Mouse (Mus musculus) lung, postnatal 0 days (tissue): ENCODE measurements around the gene Ptprs.

Source experiments
- CTCF ChIP-seq: IDR thresholded peaks from 2 replicates; pipeline ENCODE4 v1.5.1; 2016; ENCODE audit warnings: antibody characterized with exemption, mild to moderate bottlenecking
- EP300 ChIP-seq: IDR thresholded peaks from 2 replicates; pipeline ENCODE4 v1.6.1; 2016; ENCODE audit warnings: antibody characterized with exemption, mild to moderate bottlenecking, control low read depth

GRCm38 (mm10) chr17:56405856-56406840 is 70.1 kb downstream of the Ptprs start:
- TF ChIP-seq CTCF (no peak), EP300 (no peak)
